Mouse (Mus musculus) macrophage (primary cell): Measurements from ENCODE around the gene Med13l. TPM values are rescaled to one million over a fixed set of nuclear protein-coding genes. Genes with fewer than 3 reads are reported as not detected.
A peak's percentile ranks its signal among the peaks of the same experiment; 100 is the strongest.

Experiments
- H3K27ac ChIP-seq: fragments of 350-480 bp; formaldehyde crosslinking; 2 replicates; pipeline ENCODE4 v1.9.0; 2021
- H3K36me3 ChIP-seq: fragments of 350-480 bp; formaldehyde crosslinking; 2 replicates; pipeline ENCODE4 v1.9.0; 2021; ENCODE audit errors: inconsistent target
- H3K4me3 ChIP-seq: fragments of 350-480 bp; formaldehyde crosslinking; 2 replicates; pipeline ENCODE4 v1.9.0; 2021; ENCODE audit errors: inconsistent target
- H3K79me2 ChIP-seq: fragments of 350-480 bp; formaldehyde crosslinking; 2 replicates; pipeline ENCODE4 v1.9.0; 2021; ENCODE audit errors: inconsistent target
- WGBS: methylation state at CpG from one replicate; pipeline ENCODE4 v1.1.7; 2026; ENCODE audit warnings: inconsistent platforms; ENCODE audit not compliant: missing documents; 5-methylcytosine and 5-hydroxymethylcytosine counted together
- polyA plus RNA-seq: library from polyadenylated mRNA; stranded (reverse); fragments of 250-400 nt; gene quantifications from 3 replicates; pipeline ENCODE4 v1.2.4, GENCODE M21; 2018; ENCODE audit warnings: inconsistent platforms

Med13l gene
- polyA plus RNA-seq, 1 experiment from 2014 or later: 10.0 TPM

DNA sequence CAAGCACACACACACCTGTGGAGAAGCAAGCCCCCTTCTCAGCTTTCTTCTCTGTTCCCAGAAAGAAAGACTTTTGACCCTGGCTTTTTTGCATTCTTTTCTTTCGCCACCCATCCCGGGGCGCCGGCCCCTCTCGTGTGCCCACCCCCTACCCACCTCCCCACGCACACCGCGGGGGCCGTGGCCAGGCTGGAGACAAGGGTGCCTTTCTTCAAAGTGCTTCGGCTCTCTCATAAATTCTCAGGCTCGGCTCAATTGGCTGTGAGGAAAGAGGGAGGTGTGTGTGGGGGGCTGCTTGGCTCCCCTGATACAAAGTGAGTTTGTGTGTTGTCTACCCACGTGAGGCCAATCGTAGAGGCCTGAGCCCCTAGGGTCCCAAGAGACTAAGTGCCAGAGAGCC lies 28.4 kb upstream of the Med13l start:
- 77% methylated on average over 13 of the region's 13 CpGs for WGBS
- Histone ChIP-seq H3K79me2 (no peaks in the 10 kb centered on the region), H3K36me3 (no peaks in the 10 kb centered on the region), H3K4me3 (no peak overlapping the region), H3K27ac (no peak overlapping the region)

GRCm38 (mm10) chr5:118532659-118533058 lies 27.8 kb upstream of the Med13l start:
- no peak overlapping the region for H3K4me3 ChIP-seq
- no peak overlapping the region for H3K27ac ChIP-seq
- 75% methylated on average over 10 of the region's 15 CpGs for WGBS
- no peaks in the 10 kb centered on the region for H3K36me3 ChIP-seq
- H3K79me2 ChIP-seq: no peaks in the 10 kb centered on the region

DNA sequence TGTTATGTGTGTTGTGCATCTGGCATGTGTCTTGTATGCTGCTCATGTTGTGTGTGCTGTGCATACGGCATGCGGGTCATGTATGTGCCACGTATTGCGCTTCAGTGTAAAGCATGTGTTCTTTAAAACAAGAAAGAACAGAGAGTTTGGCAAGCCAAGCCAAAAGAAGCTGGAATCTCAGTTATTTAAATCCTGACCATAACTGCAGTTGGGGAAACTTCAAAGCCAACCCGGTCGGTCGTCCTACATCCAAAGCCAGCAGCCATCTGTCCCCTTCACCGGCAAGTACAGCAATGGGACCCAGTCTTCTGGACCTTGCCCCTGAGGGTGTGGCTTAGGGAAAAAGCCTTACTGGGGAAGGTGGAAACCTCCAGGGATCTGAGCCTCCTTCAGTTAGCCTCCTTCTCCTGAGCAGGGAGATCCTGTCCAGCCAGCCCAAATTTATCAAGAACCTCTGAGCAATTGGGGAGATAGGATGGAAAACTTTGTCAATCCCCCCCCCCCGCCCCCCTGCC lies 26.0 kb upstream of the Med13l start:
- Histone ChIP-seq H3K36me3 (no peaks in the 10 kb centered on the region), H3K79me2 (no peaks in the 10 kb centered on the region), H3K4me3 (no peak overlapping the region), H3K27ac (no peak overlapping the region)
- WGBS: 96% methylated on average over 8 of the region's 9 CpGs

- no peaks in the 10 kb centered on the region for H3K36me3 ChIP-seq
- no peak overlapping the region for H3K27ac ChIP-seq
- H3K79me2 ChIP-seq: no peaks in the 10 kb centered on the region
- 76% methylated on average over 8 of the region's 8 CpGs for WGBS
- H3K4me3 ChIP-seq: no peak overlapping the region
Measured at GRCm38 (mm10) chr5:118535130-118535529, 25.3 kb upstream of the Med13l start.

DNA sequence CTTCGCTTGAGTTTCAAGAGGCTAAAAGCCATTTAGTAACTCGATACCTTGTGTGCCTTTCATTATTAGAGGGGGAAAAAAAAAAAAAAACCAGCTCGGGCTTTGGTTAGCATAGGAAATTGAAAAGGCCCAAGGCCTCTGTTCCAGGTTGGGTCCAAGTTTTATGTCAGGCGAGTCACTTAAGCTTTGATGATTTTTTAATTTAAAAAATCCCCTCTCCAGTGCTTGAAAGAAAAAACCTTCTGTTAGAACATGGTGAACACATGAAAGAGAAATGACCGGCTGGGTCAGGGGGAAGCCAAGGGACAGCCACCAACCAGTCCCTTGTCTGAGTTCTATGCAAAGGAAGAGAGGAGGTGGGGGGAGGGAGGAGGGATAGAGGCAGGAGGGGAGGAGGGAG lies 22.0 kb upstream of the Med13l start:
- no peaks in the 10 kb centered on the region for H3K36me3 ChIP-seq
- H3K4me3 ChIP-seq: no peak overlapping the region
- H3K27ac ChIP-seq: no peak overlapping the region
- H3K79me2 ChIP-seq: no peaks in the 10 kb centered on the region
- WGBS: 84% methylated on average over 5 of the region's 5 CpGs

DNA sequence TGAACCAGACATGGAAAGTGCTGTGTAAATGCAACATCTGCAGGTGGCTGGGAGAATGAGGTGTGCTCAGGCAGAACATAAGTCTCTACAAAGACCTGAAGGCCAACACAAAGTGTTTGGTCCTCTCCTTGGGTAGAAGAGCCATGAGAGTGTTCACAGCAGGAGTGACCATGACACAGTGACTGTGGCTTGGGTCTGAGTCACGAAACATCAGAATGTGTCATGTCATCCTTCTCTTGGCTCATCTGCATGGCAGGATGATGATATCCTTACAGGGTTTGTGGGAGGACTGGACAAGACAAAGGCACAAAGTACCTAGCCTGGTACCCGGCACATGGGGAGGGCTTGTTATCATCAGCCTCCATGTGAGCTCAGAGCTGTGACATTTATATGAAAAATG lies 16.7 kb upstream of the Med13l start:
- H3K4me3 ChIP-seq: no peak overlapping the region
- H3K27ac ChIP-seq: no peak overlapping the region
- H3K36me3 ChIP-seq: no peaks in the 10 kb centered on the region
- 92% methylated on average over 2 of the region's 2 CpGs for WGBS
- no peaks in the 10 kb centered on the region for H3K79me2 ChIP-seq

DNA sequence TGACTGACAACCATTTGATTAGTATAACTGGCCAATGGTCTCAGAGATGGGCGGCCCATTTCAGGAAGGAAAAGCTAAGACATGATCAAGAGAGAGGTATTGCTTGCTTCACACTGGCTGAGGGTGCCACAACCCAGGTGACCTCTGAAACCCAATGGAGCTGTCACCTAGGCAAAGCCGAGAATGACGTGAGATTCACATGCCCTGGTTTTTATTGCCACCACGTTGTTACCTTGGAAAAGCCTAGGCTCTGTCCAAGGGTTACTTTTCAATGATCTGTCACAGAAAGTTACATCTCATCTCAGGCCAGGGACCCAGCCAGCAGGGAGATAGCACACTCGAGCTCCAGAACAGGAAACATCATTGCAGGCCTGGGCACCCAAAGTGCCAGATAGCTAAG lies 10.0 kb upstream of the Med13l start:
- no peaks in the 10 kb centered on the region for H3K79me2 ChIP-seq
- H3K4me3 ChIP-seq: no peak overlapping the region
- no peak overlapping the region for H3K27ac ChIP-seq
- WGBS: 78% methylated on average over 5 of the region's 5 CpGs
- no peaks in the 10 kb centered on the region for H3K36me3 ChIP-seq

GRCm38 (mm10) chr5:118553290-118553689 lies 7.2 kb upstream of the Med13l start:
- Histone ChIP-seq H3K4me3 (no peak overlapping the region), H3K36me3 (no peaks in the 10 kb centered on the region), H3K27ac (no peak overlapping the region), H3K79me2 (no peaks in the 10 kb centered on the region)

GRCm38 (mm10) chr5:118555305-118555704 lies 5.2 kb upstream of the Med13l start:
- Histone ChIP-seq H3K36me3 (no peaks in the 10 kb centered on the region), H3K27ac (no peak overlapping the region), H3K4me3 (no peak overlapping the region), H3K79me2 (no peaks in the 10 kb centered on the region)
- 94% methylated on average over 4 of the region's 4 CpGs for WGBS

- H3K36me3 ChIP-seq: no peaks in the 10 kb centered on the region
- H3K79me2 ChIP-seq: peaks cover 7% of the 10 kb centered on the region
- peak overlapping the region; percentile 50 for H3K27ac ChIP-seq
- H3K4me3 ChIP-seq: no peak overlapping the region
- WGBS: 7% methylated on average over 12 of the region's 12 CpGs
Measured at GRCm38 (mm10) chr5:118556387-118556937, 4.0 kb upstream of the Med13l start.

GRCm38 (mm10) chr5:118558841-118559240 lies 1.6 kb upstream of the Med13l start:
- Histone ChIP-seq H3K79me2 (peaks cover 30% of the 10 kb centered on the region), H3K4me3 (no peak overlapping the region), H3K27ac (no peak overlapping the region), H3K36me3 (no peaks in the 10 kb centered on the region)
- 83% methylated on average over 6 of the region's 6 CpGs for WGBS

DNA sequence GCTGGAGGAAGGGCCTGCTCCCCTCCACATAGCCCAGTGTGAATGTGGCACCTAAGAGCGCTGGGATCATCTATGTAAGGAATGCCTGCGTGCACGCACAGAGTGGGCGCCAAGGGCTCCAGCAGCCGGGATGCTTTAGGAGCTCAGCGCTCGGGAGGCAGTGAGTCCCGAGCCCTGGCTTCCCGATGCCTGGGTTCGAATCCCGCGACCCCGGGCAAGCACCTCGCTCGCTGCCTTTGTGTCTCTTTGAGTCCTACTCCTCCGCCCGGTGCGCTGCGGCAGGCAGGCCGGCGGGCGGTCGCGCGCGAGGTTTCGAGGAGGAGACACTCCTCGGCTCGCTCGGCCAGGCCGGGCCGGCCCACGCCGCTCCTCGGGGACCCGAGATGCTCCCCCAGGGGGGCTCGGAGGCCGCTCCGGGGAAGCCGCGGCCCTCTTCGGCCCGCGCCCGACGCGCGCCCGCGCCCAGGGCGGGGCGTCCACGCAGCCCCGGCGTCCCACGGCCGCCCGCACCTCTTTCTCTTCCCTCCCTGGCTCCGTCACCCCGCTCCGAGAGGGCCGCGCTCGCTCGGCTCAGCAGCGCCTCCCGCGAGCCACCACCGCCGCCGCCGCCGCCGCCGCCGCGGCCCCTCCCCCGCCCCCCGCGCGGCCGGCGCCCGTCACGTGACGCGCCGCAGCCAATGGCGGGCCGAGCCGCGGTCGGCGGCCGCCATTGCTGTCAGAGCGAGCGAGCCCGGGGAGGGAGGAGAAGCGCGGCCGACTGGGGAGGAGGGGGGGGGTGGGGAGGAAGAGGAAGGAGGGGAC lies 695 bp upstream of the Med13l start:
- peaks cover 40% of the 10 kb centered on the region for H3K79me2 ChIP-seq
- WGBS: 2% methylated on average over 73 of the region's 101 CpGs

GRCm38 (mm10) chr5:118561086-118561987 lies 858 bp downstream of the Med13l start:
- H3K36me3 ChIP-seq: no peaks in the 10 kb centered on the region
- peaks cover 55% of the 10 kb centered on the region for H3K79me2 ChIP-seq
- H3K27ac ChIP-seq: peak overlapping the region; percentile 66
- WGBS: 2% methylated on average over 58 of the region's 59 CpGs
- H3K4me3 ChIP-seq: peak overlapping the region; percentile 77

More for the DNA sequence above, 695 bp upstream of the Med13l start:
- H3K27ac ChIP-seq: 0 out of 2 replicates have a peak overlapping the region, but pooled peaks have one; percentile 7
- H3K36me3 ChIP-seq: no peaks in the 10 kb centered on the region
- H3K4me3 ChIP-seq: peak overlapping the region; percentile 25

DNA sequence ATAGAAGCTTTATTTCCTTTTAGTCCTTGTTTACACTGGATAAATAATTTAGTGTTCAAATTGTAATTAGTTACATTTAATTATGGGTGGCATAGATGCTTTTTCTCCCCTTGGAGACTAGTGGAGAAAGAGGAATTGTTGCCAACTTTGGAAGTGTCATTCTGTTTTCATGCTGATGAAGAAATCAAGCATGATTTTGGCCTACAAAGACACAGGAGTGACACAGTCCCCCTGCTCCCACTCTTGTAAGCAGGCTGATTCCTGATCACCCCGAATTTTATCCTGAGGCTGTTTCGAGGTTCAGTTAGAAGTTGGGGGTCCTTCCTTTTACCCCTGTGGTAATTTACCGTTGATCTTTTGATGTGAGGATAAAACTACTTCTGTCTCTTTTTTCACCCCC lies 1.7 kb downstream of the Med13l start:
- H3K79me2 ChIP-seq: peaks cover 64% of the 10 kb centered on the region
- H3K36me3 ChIP-seq: no peaks in the 10 kb centered on the region
- 23% methylated on average over 3 of the region's 3 CpGs for WGBS
- H3K27ac ChIP-seq: peak overlapping the region; percentile 66; the same call in 1 of the 2 replicates
- H3K4me3 ChIP-seq: peak overlapping the region; percentile 77
